Mouse (Mus musculus) kidney, adult 2 months (tissue): ENCODE results near the gene Commd7. TPM values are rescaled to one million over a fixed set of nuclear protein-coding genes. Genes with fewer than 3 reads are reported as not detected.
"Not testable (repeated sequence)": the region's sequence is repeated elsewhere in the genome, so short reads cannot be mapped to it uniquely, and the experiment has no call there.

Source experiments
- DNase-seq: peaks from one replicate; pipeline ENCODE4 v3.0.0; 2021
- H3K27ac ChIP-seq: fragments of 200-500 bp; 2 replicates; pipeline ENCODE4 v1.5.1; 2012; ENCODE audit warnings: low read depth, low read length, control low read depth, inconsistent platforms; ENCODE audit not compliant: insufficient read depth
- H3K27me3 ChIP-seq: fragments of 200-500 bp; replicated peaks from 2 replicates; pipeline ENCODE4 v1.6.1; 2012; ENCODE audit warnings: mild to moderate bottlenecking, moderate library complexity, low read length, inconsistent platforms; ENCODE audit not compliant: control insufficient read depth, insufficient read depth
- H3K36me3 ChIP-seq: fragments of 200-500 bp; 2 replicates; pipeline ENCODE4 v1.6.1; 2012; ENCODE audit warnings: mild to moderate bottlenecking, moderate library complexity, low read length, inconsistent platforms; ENCODE audit not compliant: control insufficient read depth, insufficient read depth
- H3K4me1 ChIP-seq: fragments of 200-500 bp; 2 replicates; pipeline ENCODE4 v1.6.1; 2011; ENCODE audit warnings: low read length; ENCODE audit not compliant: control insufficient read depth, insufficient read depth
- H3K4me3 ChIP-seq: fragments of 200-500 bp; 2 replicates; pipeline ENCODE4 v1.5.1; 2011; ENCODE audit warnings: mild to moderate bottlenecking, low read depth, low read length, control low read depth; ENCODE audit not compliant: insufficient read depth
- CTCF ChIP-seq: fragments of 200-500 bp; conservative IDR thresholded peaks from 2 replicates; pipeline ENCODE4 v1.5.1; 2011; ENCODE audit warnings: low read depth, mild to moderate bottlenecking, control low read depth, low read length, moderate library complexity, mixed read lengths; ENCODE audit not compliant: insufficient read depth, insufficient read length
- POLR2A ChIP-seq: fragments of 200-500 bp; IDR thresholded peaks from one replicate; pipeline ENCODE4 v1.6.1; 2011; ENCODE audit warnings: low read depth, low read length, control low read depth
- WGBS: fragments of 180-500 bp; shearing (Covaris S2); methylation state at CpG from one replicate; pipeline ENCODE4 v1.1.7; 2018; 5-methylcytosine and 5-hydroxymethylcytosine counted together
- polyA plus RNA-seq: library from polyadenylated mRNA; depleted of rRNA; stranded (reverse); fragments of >200 nt; gene quantifications from 2 replicates; pipeline ENCODE4 v1.2.3, GENCODE M21; 2012

Gene Commd7
- polyA plus RNA-seq, 1 experiment = 22.3 TPM

DNA sequence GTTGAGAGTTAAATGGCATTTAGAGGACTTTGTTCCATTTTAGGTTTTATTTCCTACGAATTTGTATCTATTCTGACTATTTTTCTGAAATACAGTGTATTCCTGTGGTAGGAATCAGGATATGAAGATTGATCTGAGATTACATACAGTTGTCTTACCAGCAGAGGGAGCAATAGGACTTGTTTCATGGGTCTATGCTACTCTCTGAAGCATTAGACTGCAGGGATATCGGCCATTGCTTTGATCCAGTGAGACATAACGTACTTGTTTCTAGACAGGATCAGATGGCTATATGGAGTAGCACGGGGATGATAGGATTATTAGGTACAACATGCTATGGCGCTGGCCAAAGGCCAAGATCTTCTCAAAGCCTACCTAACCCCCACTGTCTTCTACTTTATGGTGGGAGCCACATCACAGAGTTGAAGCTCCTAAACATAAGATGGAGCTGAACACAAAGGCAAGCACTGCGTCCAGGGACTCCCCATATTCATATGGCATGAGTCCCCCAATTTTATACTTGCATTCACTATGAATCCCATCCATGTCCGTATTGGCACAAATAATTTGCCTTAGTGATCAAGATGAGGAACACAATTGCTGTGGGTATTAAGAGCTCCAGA, 36.3 kb upstream of the Commd7 start:
- WGBS = 59% methylated on average over 7 of the region's 7 CpGs
- Histone ChIP-seq H3K36me3 (no peaks in the 10 kb centered on the region), H3K4me1 (no peaks in the 10 kb centered on the region), H3K27me3 (no peaks in the 10 kb centered on the region), H3K27ac (no peak overlapping the region), H3K4me3 (no peak overlapping the region)
- peak; percentile 67 for DNase-seq
- TF ChIP-seq POLR2A (no peak), CTCF (peak; percentile 28)

GRCm38 (mm10) chr2:153665401-153665800, 32.8 kb upstream of the Commd7 start:
- Histone ChIP-seq H3K27me3 (no peaks in the 10 kb centered on the region), H3K36me3 (no peaks in the 10 kb centered on the region; the same call in 1 of the 2 replicates), H3K27ac (no peak overlapping the region), H3K4me1 (no peaks in the 10 kb centered on the region), H3K4me3 (no peak overlapping the region)
- WGBS = 63% methylated on average over 7 of the region's 7 CpGs
- no peak for TF ChIP-seq CTCF
- TF ChIP-seq POLR2A = no peak
- DNase-seq = peak; percentile 20

GRCm38 (mm10) chr2:153660616-153661015, 28.0 kb upstream of the Commd7 start:
- WGBS = 60% methylated on average over 3 of the region's 3 CpGs
- no peak for DNase-seq
- Histone ChIP-seq H3K4me1 (peaks cover 11% of the 10 kb centered on the region; the same call in 1 of the 2 replicates), H3K4me3 (no peak overlapping the region), H3K27me3 (no peaks in the 10 kb centered on the region), H3K36me3 (no peaks in the 10 kb centered on the region; the same call in 1 of the 2 replicates), H3K27ac (no peak overlapping the region)
- no peak for TF ChIP-seq POLR2A
- no peak for TF ChIP-seq CTCF

- DNase-seq, H3K27ac ChIP-seq, H3K4me3 ChIP-seq, H3K27me3 ChIP-seq, H3K36me3 ChIP-seq: not testable (repeated sequence)
- WGBS = 38% methylated on average over 7 of the region's 8 CpGs
- peaks cover 11% of the 10 kb centered on the region; the same call in 1 of the 2 replicates for H3K4me1 ChIP-seq
Observed at GRCm38 (mm10) chr2:153657659-153658058, 25.1 kb upstream of the Commd7 start.

DNA sequence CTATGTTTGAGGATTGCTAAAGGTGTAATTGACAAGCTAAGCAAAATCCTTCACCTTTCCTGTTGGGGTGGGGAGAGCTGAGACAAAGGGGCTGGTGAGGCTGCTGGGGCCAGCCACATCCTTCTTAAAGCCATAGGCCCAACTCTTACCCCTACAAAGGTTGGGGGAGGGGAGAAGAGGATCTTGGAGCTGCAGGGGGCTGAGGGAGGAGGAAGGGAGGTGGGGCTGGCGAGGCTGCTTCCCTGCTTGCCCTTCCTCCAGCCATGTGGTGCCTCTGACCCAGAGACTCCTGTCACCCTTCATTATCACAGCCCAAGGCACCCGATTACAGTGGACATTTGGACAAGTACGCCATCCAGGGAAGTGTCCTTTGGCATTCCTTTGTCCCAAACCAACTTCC, 19.1 kb upstream of the Commd7 start:
- no peak for DNase-seq
- no peak overlapping the region for H3K4me3 ChIP-seq
- WGBS = 91% methylated on average over 3 of the region's 3 CpGs
- no peaks in the 10 kb centered on the region for H3K27me3 ChIP-seq
- H3K27ac ChIP-seq = no peak overlapping the region
- no peak for TF ChIP-seq POLR2A
- TF ChIP-seq CTCF = no peak
- H3K36me3 ChIP-seq = no peaks in the 10 kb centered on the region
- H3K4me1 ChIP-seq = peaks cover 4% of the 10 kb centered on the region; the same call in 1 of the 2 replicates

DNA sequence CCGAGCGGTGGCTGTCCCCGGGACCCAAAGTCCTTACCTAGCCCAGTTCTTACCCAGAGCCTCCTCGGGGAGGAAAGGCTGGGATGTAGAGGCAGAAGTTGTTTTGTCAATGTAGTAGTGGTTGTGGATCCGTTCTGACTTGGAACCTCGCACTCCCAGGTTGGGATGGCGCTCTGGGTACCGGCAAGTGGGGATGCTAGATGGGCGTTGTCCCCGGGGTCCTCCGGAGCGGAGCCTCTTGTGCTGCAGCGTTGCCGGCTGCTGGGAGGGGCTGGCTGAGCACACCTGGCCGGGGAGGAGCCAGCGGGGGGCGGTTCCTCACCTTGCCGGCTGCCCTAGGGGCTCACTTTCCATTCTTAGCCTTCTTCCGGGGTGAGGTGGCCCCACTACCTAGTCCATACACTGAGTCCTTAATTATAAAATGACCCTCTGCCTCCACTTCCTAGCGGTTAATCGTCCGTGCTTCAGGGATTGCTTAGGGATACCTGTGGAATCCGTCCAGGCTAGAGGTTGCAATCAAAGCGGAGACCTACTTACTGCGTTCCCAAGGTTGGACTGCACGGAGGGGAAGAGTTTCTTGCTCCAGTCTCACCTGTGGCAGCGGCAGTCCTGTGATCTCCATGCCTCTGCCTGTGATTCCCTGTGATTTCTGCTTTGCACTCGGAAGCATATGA, 17.6 kb upstream of the Commd7 start:
- Histone ChIP-seq H3K36me3 (no peaks in the 10 kb centered on the region), H3K27me3 (no peaks in the 10 kb centered on the region), H3K27ac (no peak overlapping the region), H3K4me1 (no peaks in the 10 kb centered on the region), H3K4me3 (peak overlapping the region; percentile 76)
- DNase-seq = peak; percentile 47
- 8% methylated on average over 28 of the region's 28 CpGs for WGBS
- no peak for TF ChIP-seq POLR2A
- no peak for TF ChIP-seq CTCF

DNA sequence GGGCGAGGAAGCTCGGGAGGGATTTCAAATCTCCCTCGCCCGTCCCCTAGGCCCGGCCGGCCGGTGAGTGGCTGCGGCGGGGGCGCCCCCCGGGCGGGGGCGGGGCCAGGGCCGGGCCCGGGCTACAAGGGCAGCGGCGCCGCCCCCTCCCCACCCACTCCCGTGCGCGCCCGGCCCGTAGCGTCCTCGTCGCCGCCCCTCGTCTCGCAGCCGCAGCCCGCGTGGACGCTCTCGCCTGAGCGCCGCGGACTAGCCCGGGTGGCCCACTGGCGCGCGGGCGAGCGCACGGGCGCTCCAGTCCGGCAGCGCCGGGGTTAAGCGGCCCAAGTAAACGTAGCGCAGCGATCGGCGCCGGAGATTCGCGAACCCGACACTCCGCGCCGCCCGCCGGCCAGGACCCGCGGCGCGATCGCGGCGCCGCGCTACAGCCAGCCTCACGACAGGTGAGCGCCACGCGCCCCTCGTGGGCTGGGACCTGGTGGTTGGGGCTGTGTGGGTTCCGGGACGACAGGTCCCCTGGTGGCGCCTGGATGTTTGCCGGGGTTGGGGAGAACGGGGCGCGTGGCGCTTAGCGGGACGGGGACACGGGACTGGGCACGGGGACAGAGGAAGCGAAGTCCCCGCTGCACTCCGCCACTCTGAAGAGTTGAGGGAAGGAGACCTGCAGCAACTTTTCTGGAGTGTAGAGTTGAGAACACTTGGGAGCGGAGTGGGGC, 16.9 kb upstream of the Commd7 start, which contains the start of gene Dnmt3b:
Gene Dnmt3b, plus strand, starts transcription at position 153 of the 716 bp plus-strand sequence.
- peak; percentile 70 for DNase-seq
- no peaks in the 10 kb centered on the region for H3K27me3 ChIP-seq
- no peaks in the 10 kb centered on the region for H3K36me3 ChIP-seq
- no peaks in the 10 kb centered on the region for H3K4me1 ChIP-seq
- H3K4me3 ChIP-seq = peak within 1 kb of the TSS; percentile 76
- WGBS = under 1% methylated on average over 89 of the region's 93 CpGs
- no peak within 1 kb of the TSS for H3K27ac ChIP-seq
- TF ChIP-seq CTCF = no peak
- TF ChIP-seq POLR2A = no peak
